ENCODE assay signal across 19 mouse cellular contexts in the genomic region with DNA sequence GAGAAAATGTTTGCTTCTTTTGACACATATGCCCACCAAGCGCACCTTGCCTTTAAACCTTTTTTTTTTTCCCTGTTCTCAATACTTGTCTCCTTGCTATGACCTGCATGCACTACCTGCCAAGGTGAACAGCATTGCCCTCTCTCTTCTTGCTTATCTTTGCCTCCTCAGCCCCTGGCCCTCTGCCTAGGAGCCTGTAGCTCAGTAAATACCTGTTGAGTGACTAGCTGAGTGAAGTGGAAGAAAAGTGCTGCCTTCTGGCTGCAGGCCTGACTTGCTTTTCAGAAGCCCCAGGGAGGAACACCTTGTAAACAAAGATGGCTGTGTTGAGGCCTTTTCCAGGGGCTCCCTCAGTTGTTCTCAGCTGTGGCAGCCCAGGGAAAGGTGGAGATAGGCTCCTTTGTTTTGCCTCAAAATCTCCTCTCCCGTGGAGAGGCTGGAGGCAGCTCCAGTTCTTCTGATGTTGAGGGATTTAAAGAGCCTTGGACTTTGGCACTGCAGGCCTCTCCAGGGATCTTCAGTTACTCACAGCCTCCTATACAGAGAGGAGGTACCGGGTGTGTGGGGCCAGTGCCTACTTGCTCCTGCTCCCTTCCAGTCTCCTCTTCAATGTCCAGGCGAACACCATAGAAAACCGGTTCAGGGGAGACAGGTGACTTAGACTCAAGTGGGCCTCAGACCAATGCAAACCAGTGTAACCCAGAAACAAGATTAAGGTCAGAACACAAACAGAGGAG.
A peak's percentile ranks its signal among the peaks of the same experiment; 100 is the strongest.
DNase-seq lines count a peak whose midpoint lies in the region; ATAC-seq and TF ChIP-seq lines count a peak whose summit lies in the region.
"Had no signal": no experiment of that assay in that cellular context is flagged by ENCODE, and none has a peak within 500 bp of the region (broad histone marks: within the 10 kb centered on the region; RNA-seq: fewer than 3 reads in every experiment).

No protein-coding gene starts in this region.

- no peaks in the 10 kb centered on the region for H3K9me3 ChIP-seq in heart, embryonic 15.5 days (replicated peaks)
- H3K9me3 ChIP-seq in stomach, embryonic 16.5 days (replicated peaks; ENCODE audit: control insufficient read depth, low read length), result no peaks in the 10 kb centered on the region
- H3K9me3 ChIP-seq: forebrain, embryonic 15.5 days; G1E; limb, embryonic 12.5 days; midbrain, embryonic 15.5 days; neural tube, embryonic 12.5 days had no signal

- no peaks in the 10 kb centered on the region for H3K27me3 ChIP-seq in heart, adult 2 months (ENCODE audit: control insufficient read depth, insufficient read depth, low read length)
- H3K27me3 ChIP-seq in heart, embryonic 15.5 days, result no peaks in the 10 kb centered on the region
- no peaks in the 10 kb centered on the region for H3K27me3 ChIP-seq in stomach, embryonic 16.5 days (ENCODE audit: control insufficient read depth, insufficient read depth, low read length)
- no peaks in the 10 kb centered on the region for H3K27me3 ChIP-seq in thymus, adult 2 months (ENCODE audit: control insufficient read depth, insufficient read depth, low read length)
- H3K27me3 ChIP-seq: forebrain, embryonic 15.5 days; limb, embryonic 12.5 days; midbrain, embryonic 15.5 days; neural tube, embryonic 12.5 days had no signal

- no peak overlapping the region for H3K4me2 ChIP-seq in heart, embryonic 15.5 days
- H3K4me2 ChIP-seq in stomach, embryonic 16.5 days (ENCODE audit: low read depth, low read length), result no peak overlapping the region
- H3K4me2 ChIP-seq: forebrain, embryonic 15.5 days; limb, embryonic 12.5 days; midbrain, embryonic 15.5 days; neural tube, embryonic 12.5 days had no signal

- TF ChIP-seq POLR2A in heart, adult 2 months (IDR thresholded peaks at IDR 0.05; ENCODE audit: insufficient read depth, low read depth, low read length), result no peak
- no peak for TF ChIP-seq POLR2A in thymus, adult 2 months (IDR thresholded peaks at IDR 0.05; ENCODE audit: control insufficient read depth, extremely low read depth, insufficient read depth, low read length, poor library complexity)

- H3K4me1 ChIP-seq in heart, adult 2 months (ENCODE audit: control insufficient read depth, insufficient read depth, low read length), result peaks cover 9% of the 10 kb centered on the region
- peaks cover 73% of the 10 kb centered on the region for H3K4me1 ChIP-seq in heart, embryonic 15.5 days (replicated peaks)
- H3K4me1 ChIP-seq in stomach, embryonic 16.5 days (ENCODE audit: control insufficient read depth, insufficient read depth, low read length), result peaks cover 18% of the 10 kb centered on the region
- H3K4me1 ChIP-seq in thymus, adult 2 months (replicated peaks; ENCODE audit: control insufficient read depth, insufficient read depth, low read length), result no peaks in the 10 kb centered on the region
- H3K4me1 ChIP-seq: neural tube, embryonic 12.5 days had no signal

- TF ChIP-seq CTCF in heart, adult 2 months (IDR thresholded peaks at IDR 0.05), result no peak
- TF ChIP-seq CTCF in thymus, adult 2 months (IDR thresholded peaks at IDR 0.05; ENCODE audit: borderline replicate concordance, control insufficient read depth, extremely low read depth, insufficient read depth, low read length, poor library complexity), result no peak

- H3K27ac ChIP-seq in heart, adult 2 months, result peak overlapping the region; percentile 28; the same call in 1 of the 2 replicates
- peak overlapping the region; percentile 85 for H3K27ac ChIP-seq in heart, embryonic 15.5 days
- 0 out of 2 replicates have a peak overlapping the region, but pooled peaks have one; percentile 11 for H3K27ac ChIP-seq in stomach, embryonic 16.5 days (ENCODE audit: low read length)
- no peak overlapping the region for H3K27ac ChIP-seq in thymus, adult 2 months (ENCODE audit: control insufficient read depth, insufficient read depth, low read length)
- H3K27ac ChIP-seq: forebrain, embryonic 15.5 days; kidney, postnatal 0 days; limb, embryonic 12.5 days; midbrain, embryonic 15.5 days; neural tube, embryonic 12.5 days had no signal

- no peaks in the 10 kb centered on the region for H3K79me2 ChIP-seq in heart, adult 2 months (replicated peaks; ENCODE audit: control insufficient read depth, insufficient read depth, low read length)

- TF ChIP-seq EP300 in heart, adult 2 months (IDR thresholded peaks at IDR 0.05; ENCODE audit: insufficient read depth, low read depth, low read length), result no peak

- H3K9ac ChIP-seq in heart, adult 2 months (ENCODE audit: low read depth, low read length), result no peak overlapping the region
- no peak overlapping the region for H3K9ac ChIP-seq in heart, embryonic 15.5 days
- H3K9ac ChIP-seq in stomach, embryonic 16.5 days (ENCODE audit: low read length), result no peak overlapping the region
- H3K9ac ChIP-seq: forebrain, embryonic 15.5 days; limb, embryonic 12.5 days; liver, postnatal 0 days; midbrain, embryonic 15.5 days; neural tube, embryonic 12.5 days had no signal

- H3K36me3 ChIP-seq in heart, adult 2 months (ENCODE audit: control insufficient read depth, insufficient read depth, low read length), result peaks cover 12% of the 10 kb centered on the region; the same call in 1 of the 2 replicates
- H3K36me3 ChIP-seq in heart, embryonic 15.5 days, result no peaks in the 10 kb centered on the region
- H3K36me3 ChIP-seq in stomach, embryonic 16.5 days (ENCODE audit: control insufficient read depth, insufficient read depth, low read length), result no peaks in the 10 kb centered on the region
- H3K36me3 ChIP-seq in thymus, adult 2 months (ENCODE audit: control insufficient read depth, insufficient read depth, low read length), result no peaks in the 10 kb centered on the region
- H3K36me3 ChIP-seq: forebrain, embryonic 15.5 days; G1E; limb, embryonic 12.5 days; midbrain, embryonic 15.5 days; neural tube, embryonic 12.5 days had no signal

- intact Hi-C loops in heart, adult 2 months (cut with DNase I), result loop anchor here (10.0 kb wide), 1 partner anchor 393 kb away; no protein-coding TSS in a partner anchor

- ATAC-seq in heart, embryonic 15.5 days (replicated peaks; ENCODE audit: insufficient number of reproducible peaks, insufficient read depth, low FRiP score, low read depth), result no peak
- ATAC-seq in stomach, embryonic 16.5 days (ENCODE audit: insufficient read depth, low FRiP score), result no peak
- ATAC-seq: activated CD4-positive, CD25-positive, alpha-beta regulatory T cell, adult 4 months; forebrain, embryonic 15.5 days; hindbrain, postnatal 0 days; liver, postnatal 0 days; midbrain, embryonic 15.5 days had no signal

- H3K4me3 ChIP-seq in heart, adult 2 months, result no peak overlapping the region
- no peak overlapping the region for H3K4me3 ChIP-seq in heart, embryonic 15.5 days
- no peak overlapping the region for H3K4me3 ChIP-seq in stomach, embryonic 16.5 days (replicated peaks; ENCODE audit: low read length)
- no peak overlapping the region for H3K4me3 ChIP-seq in thymus, adult 2 months (ENCODE audit: control insufficient read depth, insufficient read depth, low read length)
- H3K4me3 ChIP-seq: forebrain, embryonic 15.5 days; limb, embryonic 12.5 days; midbrain, embryonic 15.5 days; neural tube, embryonic 12.5 days had no signal

- peak in 1 of 2 experiments; percentile 62 for DNase-seq in heart, adult 2 months
- DNase-seq in heart, adult 8-10 months (ENCODE audit: low spot score), result no peak
- DNase-seq in lung, adult 18-20 months, result peak; percentile 87 to 90
- DNase-seq in cerebellum, adult 8-10 months, result no peak
- no peak for DNase-seq in left cerebral cortex, adult 9 months (ENCODE audit: low spot score in 2 of 2)
- DNase-seq in thymus, adult 2 months, result no peak
- DNase-seq: cerebellum, adult 9-11 months; gastrocnemius, postnatal 36 days; liver, postnatal 0 days had no signal

- WGBS in heart, adult 2 months, result 69% methylated on average over 5 of the region's 5 CpGs
- 60% methylated on average over 5 of the region's 5 CpGs for WGBS in heart, embryonic 15.5 days
- WGBS in stomach, embryonic 16.5 days, result 53% methylated on average over 5 of the region's 5 CpGs
- WGBS in thymus, adult 2 months, result 91% methylated on average over 5 of the region's 5 CpGs

Comparison
In these comparisons a context has a peak if more than half of its experiments do, and no peak if none do; other contexts are left out.
1. DNase-seq: peak in lung, adult 18-20 months (2 of 2); none in heart, adult 8-10 months (single experiment), cerebellum, adult 8-10 months (single experiment), left cerebral cortex, adult 9 months (0 of 2) and thymus, adult 2 months (single experiment).